Mouse (Mus musculus): ENCODE results near the gene Rbpj.

The Rbpj gene

GRCm38 (mm10) chr5:53469098-53469776, 3.3 kb downstream of the Rbpj start:
- DNase-seq (ENCODE audit: low spot score) = no peak

DNA sequence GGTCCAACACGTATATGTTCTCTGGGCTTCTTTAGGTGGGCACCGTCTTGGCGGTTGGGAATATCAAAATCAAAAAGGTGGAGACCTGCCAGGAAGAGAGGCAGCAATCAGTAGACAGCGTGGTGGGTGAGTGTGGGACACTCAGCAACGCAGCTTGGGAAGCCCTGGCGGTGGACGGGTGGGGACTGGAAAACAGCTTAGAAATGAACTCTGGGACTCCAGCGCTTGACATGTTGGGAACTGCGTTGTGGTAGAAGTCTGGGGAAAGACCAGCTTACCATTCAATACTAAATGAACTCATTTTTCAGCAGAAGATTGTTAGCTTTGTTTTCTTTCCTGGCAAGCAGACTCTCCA, 3.8 kb downstream of the Rbpj start:
- no peak for DNase-seq (ENCODE audit: low spot score)

DNA sequence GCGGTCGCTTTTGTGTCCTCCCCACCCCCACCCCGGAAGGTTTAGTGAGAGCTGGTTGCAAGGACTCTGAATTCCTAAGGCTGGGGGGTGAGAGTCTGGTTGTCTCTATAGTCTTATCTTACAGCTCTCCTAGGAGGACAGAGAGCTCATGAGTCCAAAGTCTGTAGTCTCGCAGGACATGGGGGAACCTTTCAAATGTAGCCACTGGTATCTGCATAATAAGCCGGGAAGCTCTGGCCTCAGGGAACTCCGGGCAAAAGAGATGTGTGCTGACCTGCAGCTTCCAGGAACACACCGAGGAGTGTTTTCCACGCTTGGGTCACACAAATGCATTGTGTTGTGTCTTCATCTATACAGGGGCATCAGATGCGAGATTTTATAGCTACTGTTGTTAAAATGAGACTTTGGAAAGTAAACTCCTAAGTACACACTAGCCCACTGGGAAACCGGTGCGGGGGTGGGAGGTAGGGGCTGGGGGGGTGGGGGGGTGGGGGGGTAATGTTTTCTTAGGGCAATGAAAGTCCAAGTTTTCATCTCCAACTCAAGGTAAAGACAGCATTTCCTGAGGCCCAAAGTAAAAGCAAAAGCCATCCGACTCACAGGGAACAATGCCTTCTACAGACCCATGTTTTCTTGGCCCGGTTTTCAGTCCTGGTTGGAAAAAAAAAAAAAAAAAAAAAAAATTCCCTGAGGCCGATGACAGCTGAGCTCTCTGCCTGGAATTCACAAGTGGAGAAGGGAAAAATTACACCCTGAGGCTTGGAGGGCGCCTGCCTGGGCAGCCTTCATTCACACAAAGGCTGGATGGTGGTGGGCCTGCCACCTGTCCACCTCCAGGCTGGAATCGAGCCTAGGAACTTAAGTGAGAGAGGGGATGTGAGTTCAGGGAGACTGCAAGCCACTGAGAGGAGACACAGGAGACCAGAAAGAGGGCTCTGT, 4.5 kb downstream of the Rbpj start:
- no peak for DNase-seq (ENCODE audit: low spot score)

GRCm38 (mm10) chr5:53472485-53472884, 6.5 kb downstream of the Rbpj start:
- no peak for DNase-seq (ENCODE audit: low spot score)

DNA sequence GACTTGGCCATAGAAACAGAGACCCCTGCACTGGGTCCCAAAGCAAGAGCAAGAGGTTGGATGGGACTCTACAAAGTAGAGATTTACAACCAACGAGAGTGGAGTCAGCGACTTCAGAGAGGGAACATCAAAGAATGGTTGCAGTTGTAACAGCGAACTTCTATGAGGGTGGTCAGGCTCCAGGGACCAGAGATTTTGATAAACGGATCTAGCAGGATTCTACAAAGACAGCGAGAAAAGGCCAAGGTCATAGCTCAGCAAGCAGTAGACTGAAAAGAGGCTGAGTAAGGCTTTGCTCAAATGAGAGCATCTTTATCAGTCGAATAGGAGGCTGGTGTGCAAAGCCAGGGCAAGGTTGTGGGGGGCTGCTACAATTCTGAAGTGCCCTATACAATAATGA, 13.2 kb downstream of the Rbpj start:
- DNase-seq (ENCODE audit: low spot score) = no peak

DNA sequence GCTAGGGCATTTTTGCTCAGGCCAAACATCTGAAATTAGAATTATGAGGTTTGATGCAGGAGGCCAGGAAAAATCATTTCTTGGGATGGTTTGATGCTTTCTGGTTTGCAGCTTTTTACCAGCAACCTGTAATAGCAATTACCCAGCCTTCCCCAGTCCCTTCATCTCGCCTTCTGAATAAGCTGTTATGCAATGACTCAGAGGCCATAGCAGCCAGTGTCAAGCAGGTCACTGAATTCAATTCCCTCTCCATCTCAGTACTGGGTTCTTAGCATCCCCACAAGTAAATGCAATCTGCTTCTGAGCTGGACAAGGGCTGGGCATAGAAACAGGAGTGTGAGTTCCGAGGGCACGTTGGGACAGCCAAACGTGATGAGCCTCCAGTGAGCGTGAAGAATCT, 13.9 kb downstream of the Rbpj start:
- no peak for DNase-seq (ENCODE audit: low spot score)

DNA sequence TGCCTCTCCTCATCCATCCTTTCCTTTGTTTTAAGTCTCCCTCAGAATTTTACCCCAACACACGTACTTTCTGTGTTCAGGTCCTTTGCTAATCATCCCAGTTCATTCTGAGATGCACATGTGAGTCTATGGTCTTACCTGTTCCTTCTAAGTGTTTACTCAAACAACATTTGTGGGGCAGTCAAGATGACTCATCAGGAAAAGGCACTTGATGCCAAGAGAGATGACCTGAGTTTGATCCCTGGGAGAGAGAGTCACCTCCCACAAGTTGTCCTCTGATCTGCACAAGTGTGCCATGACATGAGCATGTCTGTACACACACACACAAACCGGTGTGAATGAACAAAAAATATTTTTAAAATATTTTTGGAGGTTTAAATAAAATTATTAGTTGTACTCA, 15.1 kb downstream of the Rbpj start:
- DNase-seq (ENCODE audit: low spot score) = no peak

GRCm38 (mm10) chr5:53485069-53485628, 19.2 kb downstream of the Rbpj start:
- no peak for DNase-seq (ENCODE audit: low spot score)

DNA sequence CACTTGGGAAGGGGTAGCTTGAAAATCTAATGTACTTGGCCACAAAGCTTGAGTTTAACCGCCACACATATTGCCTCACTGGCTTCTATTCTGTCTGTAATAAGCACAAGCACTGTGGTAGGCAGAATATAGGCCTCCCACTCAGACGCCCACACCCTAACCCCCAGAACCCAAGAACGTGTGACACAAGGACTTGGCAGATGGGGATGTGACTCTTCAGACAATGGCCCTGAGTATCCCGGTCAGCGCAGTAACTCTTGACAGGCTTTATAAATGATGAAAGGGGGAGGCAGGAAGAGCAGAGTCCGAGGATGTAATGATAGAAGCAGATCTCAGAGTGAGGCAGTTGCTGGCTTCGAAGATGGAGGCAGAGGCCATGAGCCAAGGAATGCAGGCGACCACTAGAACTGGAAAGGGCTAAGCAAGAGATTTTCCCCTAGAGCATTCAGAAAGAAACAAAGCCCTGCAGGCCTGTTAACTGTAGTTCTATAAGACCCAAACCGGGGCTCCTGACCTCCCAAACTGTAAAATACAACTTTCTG, 20.1 kb downstream of the Rbpj start:
- DNase-seq (ENCODE audit: low spot score) = no peak

DNA sequence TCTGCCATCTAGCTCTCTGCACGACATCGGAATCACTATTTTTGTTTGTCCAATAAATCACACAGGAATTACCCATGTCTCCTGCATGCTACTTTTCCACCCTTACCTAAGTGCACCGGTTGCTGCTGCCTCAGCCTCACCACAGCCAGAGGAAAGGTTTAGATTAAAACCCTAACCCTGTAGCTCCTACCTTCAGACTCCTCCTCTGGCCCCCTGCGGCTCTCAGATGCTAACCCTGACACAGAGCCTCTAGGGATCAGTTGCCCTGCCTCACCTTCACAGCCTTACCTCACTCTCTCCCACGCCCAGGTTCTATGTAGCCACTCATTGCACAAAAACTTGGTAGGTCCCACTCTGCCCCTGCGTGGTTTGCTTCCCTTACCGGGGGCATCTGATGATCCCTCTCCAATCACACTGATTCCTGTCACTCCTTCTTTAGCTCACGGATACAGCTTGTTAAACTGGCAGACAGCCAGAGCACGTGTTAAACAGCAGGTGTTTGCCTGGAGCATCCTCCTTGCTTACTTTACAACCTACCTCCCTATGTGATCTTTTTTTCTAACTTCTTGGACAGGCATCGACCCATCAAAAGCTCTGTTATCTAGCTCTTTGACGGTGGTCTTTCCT, 21.1 kb downstream of the Rbpj start:
- no peak for DNase-seq (ENCODE audit: low spot score)

- no peak for DNase-seq (ENCODE audit: low spot score)
Measured at GRCm38 (mm10) chr5:53490697-53491099, 24.7 kb downstream of the Rbpj start.

DNA sequence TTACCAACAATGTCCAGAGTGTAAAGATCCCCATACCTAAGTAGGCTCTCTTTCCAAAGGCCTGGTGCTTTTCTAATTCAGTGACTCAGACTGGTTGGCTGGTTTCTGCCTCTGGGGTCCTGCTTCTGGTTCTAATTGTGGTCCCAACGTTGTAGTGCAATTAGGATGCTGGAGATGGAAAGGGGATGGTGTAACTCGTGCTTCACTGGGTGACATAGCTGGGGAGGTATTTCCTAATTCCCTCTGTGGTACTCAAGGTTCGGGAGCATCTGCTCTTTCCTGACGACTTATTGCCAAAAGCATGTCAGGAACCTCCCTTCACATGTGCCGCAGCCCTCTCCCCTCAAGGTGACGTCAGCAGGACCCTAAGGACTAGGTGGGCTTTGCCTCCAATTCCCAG, 27.8 kb downstream of the Rbpj start:
- no peak for DNase-seq (ENCODE audit: low spot score)

DNA sequence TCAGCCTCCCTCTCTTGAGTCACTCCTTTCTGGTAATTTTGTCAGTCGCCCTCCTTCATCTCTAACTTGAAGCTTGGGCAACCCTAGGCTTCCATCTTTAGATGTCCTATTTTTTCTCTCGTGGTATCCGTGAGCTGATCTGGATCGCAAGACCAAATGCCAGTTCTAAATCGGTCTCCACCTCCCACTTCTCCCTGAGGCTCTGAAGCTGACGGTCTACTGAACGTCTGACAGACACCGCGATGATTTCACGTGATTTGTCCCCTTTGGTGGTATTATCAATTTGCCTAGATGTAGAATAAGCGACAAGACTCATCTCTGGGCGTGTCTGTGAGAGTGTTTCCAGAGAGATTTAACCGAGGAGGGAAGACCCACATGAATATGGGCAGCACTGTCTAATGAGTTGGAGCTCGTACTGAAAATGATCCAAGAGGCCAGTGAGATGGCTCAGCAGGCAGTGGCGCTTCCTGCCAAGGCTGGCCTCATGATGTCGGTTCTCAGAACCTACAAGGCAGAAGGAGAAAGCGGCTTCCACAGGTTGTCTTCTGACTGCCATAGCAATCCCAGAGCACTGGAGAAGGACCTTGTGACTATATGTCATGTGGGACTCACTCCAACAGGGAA, 28.7 kb downstream of the Rbpj start:
- no peak for DNase-seq (ENCODE audit: low spot score)

DNA sequence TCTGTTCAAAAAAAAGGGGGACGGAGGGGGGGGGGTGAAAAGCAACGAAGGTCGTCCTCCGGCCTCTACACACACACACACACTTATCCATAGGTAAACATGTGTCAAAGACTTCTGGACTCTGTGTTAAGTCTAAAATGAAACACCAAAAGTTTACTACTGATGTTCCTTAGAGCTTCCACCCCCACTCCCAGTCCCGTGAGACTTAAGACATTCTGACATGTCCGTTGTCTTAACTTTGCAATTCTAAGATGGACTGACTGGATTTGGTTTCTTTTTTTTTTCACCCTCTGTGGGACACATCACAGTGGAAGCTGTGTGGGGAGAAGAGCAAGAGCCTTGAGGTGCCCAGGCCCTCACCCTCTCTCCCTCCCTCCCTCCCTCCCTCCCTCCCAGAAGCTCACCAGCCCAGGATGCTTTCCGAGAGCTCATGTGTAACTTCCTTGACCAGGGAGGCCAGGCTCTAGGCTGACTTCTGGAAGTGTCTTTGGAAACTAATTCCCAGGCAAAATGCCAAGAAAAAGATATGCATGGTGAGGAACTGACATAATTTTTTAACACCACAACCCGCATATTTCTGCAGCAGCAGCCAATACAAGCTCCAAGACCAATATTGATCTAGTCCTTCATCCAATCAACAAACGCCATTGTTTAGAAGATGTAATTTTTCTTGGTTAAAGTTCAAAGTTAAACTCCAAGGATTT, 31.0 kb downstream of the Rbpj start:
- no peak for DNase-seq (ENCODE audit: low spot score)

GRCm38 (mm10) chr5:53499571-53499970, 33.6 kb downstream of the Rbpj start:
- DNase-seq (ENCODE audit: low spot score) = no peak

DNA sequence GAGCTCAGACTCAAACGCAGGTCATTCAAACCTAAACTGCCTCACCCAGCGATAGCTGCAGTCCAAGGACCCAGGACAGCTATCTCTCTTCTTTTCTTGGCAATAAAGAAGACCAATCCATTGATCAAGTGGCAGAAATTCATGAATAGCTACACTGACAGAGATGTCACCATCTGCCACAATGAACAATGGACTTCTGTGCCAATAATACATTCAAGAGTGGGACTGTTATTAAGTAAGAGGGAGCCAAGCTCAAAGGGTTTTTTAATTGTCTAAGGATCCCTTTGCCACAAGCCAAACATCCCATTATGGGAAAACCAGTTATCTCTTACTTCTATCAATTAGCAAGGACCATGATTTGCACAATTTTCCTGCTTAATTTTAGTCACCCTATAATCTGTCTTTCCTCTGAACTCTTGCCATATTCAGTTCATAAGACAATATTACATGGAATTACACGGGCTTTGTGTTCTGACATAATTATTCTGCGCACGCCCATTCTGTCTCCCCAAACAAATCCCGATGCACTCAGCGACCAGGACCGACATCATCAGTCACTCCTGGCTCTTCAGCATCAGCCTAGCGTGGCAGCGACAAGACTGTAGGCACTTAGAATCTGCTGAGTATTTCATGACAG, 34.7 kb downstream of the Rbpj start:
- DNase-seq (ENCODE audit: low spot score) = no peak

DNA sequence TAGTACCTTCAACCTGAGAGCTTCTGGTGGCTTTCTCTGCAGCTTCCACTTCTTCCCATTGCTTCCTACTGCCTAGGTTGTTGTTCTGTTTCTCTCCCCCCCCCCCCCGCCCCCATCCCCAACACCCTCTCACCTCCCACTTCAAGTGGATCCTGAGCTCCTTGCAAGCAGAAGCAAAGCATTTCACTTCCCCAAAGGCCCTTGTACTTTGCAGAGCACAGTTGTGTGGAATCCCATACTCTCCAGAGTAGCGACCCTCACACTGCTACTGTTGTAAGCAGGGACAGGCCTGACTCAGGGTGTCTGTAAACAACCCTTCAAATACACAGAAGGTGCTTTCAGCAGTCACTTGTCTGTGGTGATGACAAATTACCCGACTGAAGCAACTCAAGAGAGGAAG, 37.3 kb downstream of the Rbpj start:
- no peak for DNase-seq (ENCODE audit: low spot score)

GRCm38 (mm10) chr5:53505751-53506150, 39.8 kb downstream of the Rbpj start:
- DNase-seq (ENCODE audit: low spot score) = no peak

DNA sequence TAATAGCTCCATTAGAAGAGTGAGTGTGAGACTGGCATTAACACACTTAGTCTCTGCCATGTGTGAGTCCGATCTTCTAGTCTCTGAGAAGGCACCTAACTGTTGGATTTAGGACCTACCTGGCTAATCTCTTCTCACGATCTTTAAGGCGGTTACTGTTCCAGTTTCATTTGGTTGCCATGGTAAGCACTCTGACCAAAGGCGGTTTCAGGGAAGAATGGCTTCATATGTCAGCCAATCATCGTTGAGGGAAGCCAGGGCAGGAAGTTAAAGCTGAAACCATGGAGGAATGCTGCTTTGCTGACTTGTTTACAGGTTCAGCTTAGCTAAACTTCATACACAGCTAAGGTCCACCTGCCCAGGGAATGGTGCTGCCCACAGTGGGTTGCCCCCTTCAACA, 41.4 kb downstream of the Rbpj start:
- no peak for DNase-seq (ENCODE audit: low spot score)

GRCm38 (mm10) chr5:53509465-53509864, 43.5 kb downstream of the Rbpj start:
- no peak for DNase-seq (ENCODE audit: low spot score)

DNA sequence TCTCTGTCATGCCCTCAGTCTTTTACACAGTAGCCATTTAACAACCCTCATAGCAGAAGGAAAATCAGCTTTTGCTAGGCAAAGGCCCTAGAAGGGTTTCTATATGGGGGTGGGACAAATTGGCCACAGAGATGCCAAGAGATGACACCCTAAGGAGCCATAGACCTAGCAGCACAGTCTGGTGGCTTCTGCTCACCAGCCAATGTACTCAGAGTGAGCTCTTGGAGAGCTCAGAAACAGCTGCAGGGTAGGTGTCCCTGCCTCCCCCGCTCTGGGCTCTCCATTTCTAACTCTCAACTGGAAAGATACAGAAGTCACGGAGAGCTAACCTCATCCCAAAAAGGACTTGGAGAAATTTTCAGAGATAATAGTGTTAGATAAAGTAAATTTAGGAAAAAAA, 44.0 kb downstream of the Rbpj start:
- DNase-seq (ENCODE audit: low spot score) = no peak

All from ovary, postnatal 36 days (tissue).